Mouse (Mus musculus): ENCODE measurements at regions not wholly inside any gene's neighbourhood (a gene's known extent, or its start where the extent isn't known, plus 50 kb on each side); places are given as distances from the start of the nearest gene placed in this dataset.

GRCm38 (mm10) chr11:94882687-94883383 is 53.2 kb upstream of the Col1a1 start:
- DNase-seq (ENCODE audit: low spot score): no peak

GRCm38 (mm10) chr11:94881982-94882686 is 53.9 kb upstream of the Col1a1 start:
- no peak for DNase-seq (ENCODE audit: low spot score)

GRCm38 (mm10) chr11:94880896-94881840 is 54.9 kb upstream of the Col1a1 start:
- DNase-seq (ENCODE audit: low spot score): peak; percentile 50

GRCm38 (mm10) chr11:94876707-94877106 is 59.3 kb upstream of the Col1a1 start:
- DNase-seq (ENCODE audit: low spot score): no peak

GRCm38 (mm10) chr11:94875026-94875425 is 61.0 kb upstream of the Col1a1 start:
- peak; percentile 22 for DNase-seq (ENCODE audit: low spot score)

- DNase-seq (ENCODE audit: low spot score): no peak
Observed at GRCm38 (mm10) chr11:94874155-94874561, 61.9 kb upstream of the Col1a1 start.

- no peak for DNase-seq (ENCODE audit: low spot score)
Observed at GRCm38 (mm10) chr11:94873693-94874092, 62.3 kb upstream of the Col1a1 start.

- no peak for DNase-seq (ENCODE audit: low spot score)
Observed at GRCm38 (mm10) chr11:94872921-94873320, 63.1 kb upstream of the Col1a1 start.

GRCm38 (mm10) chr11:94870341-94870740 is 65.7 kb upstream of the Col1a1 start:
- peak; percentile 45 for DNase-seq (ENCODE audit: low spot score)

- DNase-seq (ENCODE audit: low spot score): peak; percentile 37
Observed at GRCm38 (mm10) chr11:94869866-94870265, 66.2 kb upstream of the Col1a1 start.

- peak; percentile 72 for DNase-seq (ENCODE audit: low spot score)
Observed at GRCm38 (mm10) chr11:94866176-94866967, 69.7 kb upstream of the Col1a1 start.

- peak; percentile 12 for DNase-seq (ENCODE audit: low spot score)
Observed at GRCm38 (mm10) chr11:94850129-94850528, 67.6 kb upstream of the Tmem92 start.

GRCm38 (mm10) chr11:94839133-94839532 is 56.6 kb upstream of the Tmem92 start:
- no peak for DNase-seq (ENCODE audit: low spot score)

- no peak for DNase-seq (ENCODE audit: low spot score)
Observed at GRCm38 (mm10) chr11:94838140-94838539, 55.6 kb upstream of the Tmem92 start.

GRCm38 (mm10) chr11:94836347-94836746 is 53.8 kb upstream of the Tmem92 start:
- no peak for DNase-seq (ENCODE audit: low spot score)

GRCm38 (mm10) chr11:94832246-94832985 is 49.9 kb upstream of the Tmem92 start:
- DNase-seq (ENCODE audit: low spot score): peak; percentile 54

Data from MN1 (cell line).